Mouse (Mus musculus): ENCODE measurements around the gene Ints7.

- TF ChIP-seq CTCF (IDR thresholded peaks at IDR 0.05; ENCODE audit: low read depth) (no peak), EP300 (IDR thresholded peaks at IDR 0.05; ENCODE audit: low read depth) (no peak)
Measured at GRCm38 (mm10) chr1:191629170-191629636, 53.8 kb downstream of the Ints7 start.
